Mouse (Mus musculus) forebrain, embryonic 10.5 days (tissue): ENCODE measurements around the gene Slc39a11. TPM values are rescaled to one million over a fixed set of nuclear protein-coding genes. Genes with fewer than 3 reads are reported as not detected.
A peak's percentile ranks its signal among the peaks of the same experiment; 100 is the strongest.

Experiments
- DNase-seq: peaks from one replicate; pipeline ENCODE4 v3.0.0-alpha.2; 2017; ENCODE audit warnings: low spot score; ENCODE audit errors: extremely low spot score
- H3K27ac ChIP-seq: fragments of 300-500 bp; sonication (generic); 2 replicates; pipeline ENCODE4 v1.5.1; 2016; ENCODE audit warnings: mild to moderate bottlenecking
- H3K27me3 ChIP-seq: fragments of 300-500 bp; sonication (generic); 2 replicates; pipeline ENCODE4 v1.6.1; 2016; ENCODE audit warnings: mild to moderate bottlenecking; ENCODE audit not compliant: poor library complexity, severe bottlenecking
- H3K36me3 ChIP-seq: fragments of 300-500 bp; sonication (generic); replicated peaks from 2 replicates; pipeline ENCODE4 v1.6.1; 2016; ENCODE audit warnings: mild to moderate bottlenecking, moderate library complexity
- H3K4me1 ChIP-seq: fragments of 300-500 bp; sonication (generic); 2 replicates; pipeline ENCODE4 v1.6.1; 2016
- H3K4me3 ChIP-seq: fragments of 300-500 bp; sonication (generic); 2 replicates; pipeline ENCODE4 v1.5.1; 2016; ENCODE audit warnings: mild to moderate bottlenecking, moderate library complexity
- H3K9me3 ChIP-seq: fragments of 300-500 bp; sonication (generic); 2 replicates; pipeline ENCODE4 v1.6.1; 2016; ENCODE audit warnings: mild to moderate bottlenecking, moderate library complexity
- WGBS: fragments of 180-500 bp; shearing (Covaris S2); methylation state at CpG from one replicate; pipeline ENCODE4 v1.1.7; 2016; 5-methylcytosine and 5-hydroxymethylcytosine counted together
- polyA plus RNA-seq: library from polyadenylated mRNA; unstranded; fragments of >200 nt; fragmentation: Nextera tagmentation; extraction: Ambion mirVana; gene quantifications from 2 replicates; pipeline ENCODE4 v1.2.1, GENCODE M21; 2016

Slc39a11 gene
- polyA plus RNA-seq, 1 experiment from 2014 or later = 18.4 TPM

DNA sequence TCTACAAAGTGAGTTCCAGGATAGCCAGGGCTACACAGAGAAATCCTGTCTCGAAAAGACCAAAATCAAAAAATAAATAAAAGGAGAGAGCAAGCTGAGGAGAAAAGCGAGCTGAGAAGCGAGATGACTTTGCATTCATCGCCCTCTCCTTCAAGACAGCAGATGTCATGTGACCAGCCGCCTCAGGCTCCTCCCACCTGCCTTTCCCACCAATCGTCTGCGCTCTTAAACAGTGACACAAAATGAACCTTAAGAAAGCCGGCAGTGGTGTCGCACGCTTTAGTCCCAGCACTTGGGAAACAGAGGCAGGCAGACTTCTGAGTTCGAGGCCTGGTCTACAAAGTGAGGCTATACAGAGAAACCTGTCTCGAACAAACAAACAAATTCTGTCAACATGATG lies 42.3 kb downstream of the Slc39a11 start:
- H3K4me3 ChIP-seq = no peak overlapping the region
- 95% methylated on average over 12 of the region's 12 CpGs for WGBS
- no peaks in the 10 kb centered on the region for H3K27me3 ChIP-seq
- no peak for DNase-seq
- H3K4me1 ChIP-seq = peaks cover 20% of the 10 kb centered on the region
- H3K27ac ChIP-seq = no peak overlapping the region
- peaks cover 13% of the 10 kb centered on the region; the same call in 1 of the 2 replicates for H3K9me3 ChIP-seq
- H3K36me3 ChIP-seq = no peaks in the 10 kb centered on the region

DNA sequence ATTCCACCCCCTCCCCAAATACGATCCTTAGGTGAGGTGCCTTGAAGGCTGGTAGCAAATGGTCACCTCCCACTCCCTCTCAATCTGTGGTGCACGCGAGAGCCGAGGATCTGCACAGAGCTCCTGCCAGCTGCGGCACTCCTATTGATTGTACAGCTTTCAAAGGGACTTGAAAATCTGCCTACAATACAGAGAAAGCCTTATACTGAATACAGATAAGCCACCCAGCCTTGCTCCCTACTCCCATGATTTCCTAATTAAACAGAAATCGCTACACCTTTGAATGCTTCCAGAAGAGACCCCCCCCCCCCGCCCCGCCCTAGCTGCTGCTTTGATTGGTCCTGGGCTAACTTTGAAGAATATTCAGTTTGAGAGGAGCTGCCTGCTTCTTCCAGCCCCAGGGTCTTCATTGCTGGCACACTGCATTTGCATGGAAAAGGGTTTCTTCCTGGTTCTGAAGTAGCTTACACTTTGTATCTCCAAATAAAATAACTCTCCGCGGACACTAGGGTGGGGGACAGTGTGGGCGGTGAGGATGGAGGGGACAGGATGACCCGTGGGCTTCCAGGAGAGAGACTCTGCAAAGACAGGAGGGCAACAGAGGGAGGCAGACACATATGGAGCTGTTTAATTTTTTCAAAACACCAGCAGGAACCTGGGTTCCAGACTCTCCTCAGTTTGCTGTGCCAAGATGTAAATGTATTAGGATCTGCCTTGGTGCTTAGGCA lies 48.1 kb downstream of the Slc39a11 start:
- peaks cover 11% of the 10 kb centered on the region; the same call in 1 of the 2 replicates for H3K9me3 ChIP-seq
- H3K27me3 ChIP-seq = 0 out of 2 replicates have a peak, but pooled peaks cover 9% of the 10 kb centered on the region
- 58% methylated on average over 12 of the region's 12 CpGs for WGBS

GRCm38 (mm10) chr11:113600526-113601245 lies 49.2 kb downstream of the Slc39a11 start:
- peak overlapping the region; percentile 72; the same call in 1 of the 2 replicates for H3K27ac ChIP-seq
- H3K4me3 ChIP-seq = no peak overlapping the region
- 85% methylated on average over 18 of the region's 18 CpGs for WGBS

More for the DNA sequence above, 48.1 kb downstream of the Slc39a11 start:
- Histone ChIP-seq H3K4me3 (no peak overlapping the region), H3K36me3 (no peaks in the 10 kb centered on the region), H3K4me1 (peaks cover 28% of the 10 kb centered on the region), H3K27ac (peak overlapping the region; percentile 72)
- DNase-seq = no peak

DNA sequence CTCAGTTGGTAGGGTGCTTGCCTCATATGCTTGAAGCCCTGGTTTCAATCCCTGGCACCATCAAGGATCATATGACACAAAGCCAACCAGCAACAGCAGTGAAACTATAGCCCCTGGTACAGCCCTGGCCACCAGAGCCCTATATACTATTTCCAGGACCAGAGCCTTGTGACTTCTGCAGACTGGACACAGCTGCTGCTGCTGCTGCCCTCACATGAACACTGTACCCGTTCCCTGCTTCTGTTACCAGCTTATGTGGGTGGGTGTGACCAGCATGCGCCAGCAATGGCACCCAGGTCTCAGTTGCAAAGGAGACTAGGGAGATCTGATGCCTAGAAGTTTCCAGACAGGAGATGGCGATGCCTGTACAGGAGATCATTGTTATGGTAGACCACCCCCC lies 52.2 kb downstream of the Slc39a11 start:
- DNase-seq = no peak
- no peak overlapping the region for H3K4me3 ChIP-seq
- WGBS = 88% methylated on average over 3 of the region's 3 CpGs
- no peak overlapping the region for H3K27ac ChIP-seq
- H3K4me1 ChIP-seq = peaks cover 26% of the 10 kb centered on the region
- H3K9me3 ChIP-seq = no peaks in the 10 kb centered on the region
- H3K36me3 ChIP-seq = no peaks in the 10 kb centered on the region
- 0 out of 2 replicates have a peak, but pooled peaks cover 9% of the 10 kb centered on the region for H3K27me3 ChIP-seq

More at GRCm38 (mm10) chr11:113600526-113601245, 49.2 kb downstream of the Slc39a11 start:
- Histone ChIP-seq H3K9me3 (peaks cover 4% of the 10 kb centered on the region; the same call in 1 of the 2 replicates), H3K4me1 (peaks cover 30% of the 10 kb centered on the region), H3K27me3 (0 out of 2 replicates have a peak, but pooled peaks cover 9% of the 10 kb centered on the region), H3K36me3 (no peaks in the 10 kb centered on the region)
- DNase-seq = no peak

- Histone ChIP-seq H3K4me1 (peaks cover 5% of the 10 kb centered on the region; the same call in 1 of the 2 replicates), H3K27ac (no peak overlapping the region), H3K9me3 (no peaks in the 10 kb centered on the region), H3K27me3 (0 out of 2 replicates have a peak, but pooled peaks cover 3% of the 10 kb centered on the region), H3K4me3 (no peak overlapping the region), H3K36me3 (no peaks in the 10 kb centered on the region)
- no peak for DNase-seq
- 88% methylated on average over 5 of the region's 5 CpGs for WGBS
Observed at GRCm38 (mm10) chr11:113595144-113595543, 54.7 kb downstream of the Slc39a11 start.

- peaks cover 14% of the 10 kb centered on the region for H3K4me1 ChIP-seq
- no peak for DNase-seq
- 63% methylated on average over 3 of the region's 3 CpGs for WGBS
- H3K9me3 ChIP-seq = no peaks in the 10 kb centered on the region
- no peak overlapping the region for H3K4me3 ChIP-seq
- H3K27me3 ChIP-seq = no peaks in the 10 kb centered on the region
- no peaks in the 10 kb centered on the region for H3K36me3 ChIP-seq
- no peak overlapping the region for H3K27ac ChIP-seq
Observed at GRCm38 (mm10) chr11:113588936-113589335, 60.9 kb downstream of the Slc39a11 start.

- H3K27ac ChIP-seq = peak overlapping the region; percentile 63; the same call in 1 of the 2 replicates
- peak; percentile 26 for DNase-seq
Observed at GRCm38 (mm10) chr11:113586423-113586822, 63.5 kb downstream of the Slc39a11 start.

GRCm38 (mm10) chr11:113583879-113584661 lies 65.8 kb downstream of the Slc39a11 start:
- Histone ChIP-seq H3K9me3 (no peaks in the 10 kb centered on the region), H3K4me1 (peaks cover 24% of the 10 kb centered on the region), H3K36me3 (no peaks in the 10 kb centered on the region), H3K4me3 (no peak overlapping the region), H3K27me3 (no peaks in the 10 kb centered on the region), H3K27ac (peak overlapping the region; percentile 78)
- DNase-seq = no peak
- WGBS = 64% methylated on average over 11 of the region's 11 CpGs

More at GRCm38 (mm10) chr11:113586423-113586822, 63.5 kb downstream of the Slc39a11 start:
- Histone ChIP-seq H3K27me3 (no peaks in the 10 kb centered on the region), H3K36me3 (no peaks in the 10 kb centered on the region), H3K9me3 (no peaks in the 10 kb centered on the region), H3K4me3 (no peak overlapping the region), H3K4me1 (peaks cover 24% of the 10 kb centered on the region)
- 49% methylated on average over 6 of the region's 6 CpGs for WGBS

DNA sequence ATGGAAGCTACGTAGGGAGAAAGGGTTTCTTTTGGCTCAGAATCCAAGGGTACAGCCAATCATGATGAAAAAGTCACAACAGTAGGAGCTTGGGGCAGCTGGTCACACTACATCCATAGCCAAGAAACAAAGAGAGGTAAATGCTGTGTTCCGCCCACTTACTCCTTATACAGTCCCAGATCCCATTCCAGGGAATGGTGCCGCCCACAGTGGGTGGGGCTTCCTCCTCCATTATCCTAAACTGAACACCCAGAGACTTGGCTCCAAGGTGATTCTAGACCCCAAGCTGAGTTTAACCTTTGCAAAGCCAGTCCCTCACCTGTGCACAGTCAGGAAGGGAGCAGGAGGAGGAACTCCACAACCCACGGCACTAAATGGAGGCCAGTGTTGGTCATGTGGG lies 72.7 kb downstream of the Slc39a11 start:
- Histone ChIP-seq H3K4me1 (peaks cover 18% of the 10 kb centered on the region), H3K9me3 (no peaks in the 10 kb centered on the region), H3K27ac (no peak overlapping the region), H3K27me3 (no peaks in the 10 kb centered on the region), H3K4me3 (no peak overlapping the region), H3K36me3 (no peaks in the 10 kb centered on the region)
- DNase-seq = no peak
- 81% methylated on average over 4 of the region's 4 CpGs for WGBS

GRCm38 (mm10) chr11:113572641-113573040 lies 77.2 kb downstream of the Slc39a11 start:
- Histone ChIP-seq H3K4me3 (no peak overlapping the region), H3K4me1 (peaks cover 24% of the 10 kb centered on the region), H3K36me3 (no peaks in the 10 kb centered on the region), H3K9me3 (no peaks in the 10 kb centered on the region), H3K27ac (no peak overlapping the region), H3K27me3 (no peaks in the 10 kb centered on the region)
- no peak for DNase-seq
- WGBS = 78% methylated on average over 6 of the region's 6 CpGs

DNA sequence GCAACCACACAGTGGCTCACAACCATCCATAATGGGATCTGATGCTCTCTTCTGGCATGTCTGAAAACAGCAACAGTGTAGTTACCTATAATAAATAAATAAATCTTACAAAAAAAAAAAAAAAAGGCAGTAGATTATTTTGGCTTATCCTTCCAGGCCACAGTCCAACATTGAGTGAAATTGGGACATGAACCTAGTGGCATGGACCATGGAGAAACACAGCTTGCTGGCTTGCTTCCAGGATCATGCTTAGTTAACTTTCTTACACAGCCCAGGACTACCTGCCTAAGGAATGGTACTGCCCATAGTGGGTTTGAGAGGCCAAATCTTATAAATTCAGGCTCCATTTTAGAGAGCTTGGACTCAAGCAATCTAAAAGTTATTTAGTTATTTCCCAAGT lies 78.3 kb downstream of the Slc39a11 start:
- no peak overlapping the region for H3K27ac ChIP-seq
- H3K36me3 ChIP-seq = no peaks in the 10 kb centered on the region
- H3K4me1 ChIP-seq = peaks cover 35% of the 10 kb centered on the region
- DNase-seq = no peak
- no peak overlapping the region for H3K4me3 ChIP-seq
- no peaks in the 10 kb centered on the region for H3K9me3 ChIP-seq
- H3K27me3 ChIP-seq = no peaks in the 10 kb centered on the region

DNA sequence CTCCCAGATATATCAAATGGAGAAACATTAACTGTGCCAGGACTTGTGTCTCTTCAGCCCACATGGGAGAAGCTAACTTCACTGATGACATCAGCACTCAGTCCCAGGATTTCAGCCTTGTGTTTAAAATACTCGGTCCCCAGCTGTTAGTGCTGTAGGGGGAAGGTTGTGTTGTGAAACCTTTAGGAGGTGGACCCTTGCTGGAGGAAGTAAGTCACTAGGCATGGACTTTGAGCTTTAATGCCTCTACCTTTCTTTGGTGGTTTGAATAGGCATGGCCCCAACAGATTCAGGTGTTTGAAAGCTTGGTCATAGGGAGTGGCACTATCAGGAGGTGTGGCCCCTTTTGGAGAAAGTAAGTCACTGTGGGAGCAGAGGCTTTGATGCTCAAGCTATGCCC lies 80.9 kb downstream of the Slc39a11 start:
- peaks cover 53% of the 10 kb centered on the region for H3K4me1 ChIP-seq
- no peak overlapping the region for H3K27ac ChIP-seq
- H3K4me3 ChIP-seq = no peak overlapping the region
- DNase-seq = no peak
- WGBS = 88% methylated on average over 1 of the region's 1 CpGs
- H3K27me3 ChIP-seq = 0 out of 2 replicates have a peak, but pooled peaks cover 6% of the 10 kb centered on the region
- no peaks in the 10 kb centered on the region for H3K36me3 ChIP-seq
- H3K9me3 ChIP-seq = no peaks in the 10 kb centered on the region
